Mouse (Mus musculus) left cerebral cortex, postnatal 25 days (tissue): ENCODE data around the gene Dnal1. TPM values are rescaled to one million over a fixed set of nuclear protein-coding genes. Genes with fewer than 3 reads are reported as not detected.
"Not testable (repeated sequence)": the region's sequence is repeated elsewhere in the genome, so short reads cannot be mapped to it uniquely, and the experiment has no call there.

Source experiments
- DNase-seq, 2 experiments: peaks; one replicate each; pipeline ENCODE4 v3.0.0; 2022; ENCODE audit warnings: low spot score in 2 of 2, mixed read lengths in 1 of 2
- intact Hi-C: fragments of 180-260 bp; cut with DNase I; formaldehyde crosslinking; loops from one replicate; pipeline ENCODE4 v1.15.1; 2025
- total RNA-seq, 2 experiments: library from RNA; stranded (reverse); gene quantifications; 2 replicates each; pipeline ENCODE4 v1.2.3; 2021

Gene Dnal1
- 100 to 1,000 TPM; 104 to 108 TPM for total RNA-seq

- intact Hi-C loops: no loop called here
- DNase-seq: peak; percentile 86 to 90
Measured at GRCm38 (mm10) chr12:84114153-84114994, at the start of gene Dnal1. Gene Dnal1, plus strand, starts transcription at chr12:84114366.

DNA sequence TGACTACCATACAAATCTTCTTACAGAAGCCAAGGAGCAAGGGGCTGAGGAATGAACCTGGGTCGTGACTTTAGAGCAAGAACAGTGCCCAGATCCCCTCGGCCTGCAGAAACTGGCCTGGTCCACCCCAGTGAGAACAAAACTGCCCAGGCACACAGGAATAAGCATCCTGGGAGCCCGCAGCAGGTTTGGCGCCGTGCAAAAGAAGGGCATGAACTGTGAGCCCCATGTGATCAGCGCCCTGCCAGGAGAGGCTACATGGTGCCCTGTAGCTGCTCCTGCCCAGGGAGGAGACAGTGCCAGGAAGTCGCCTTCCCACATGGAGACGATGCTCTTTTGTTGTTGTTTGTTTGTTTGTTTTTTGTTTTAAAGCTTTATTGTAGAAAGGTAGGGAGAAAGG is 49.5 kb upstream of the Dnal1 start:
- intact Hi-C loops: loop anchor here (5.0 kb wide), 1 partner anchor 352 kb away; no protein-coding TSS in a partner anchor

GRCm38 (mm10) chr12:84067752-84068151 is 46.4 kb upstream of the Dnal1 start:
- DNase-seq: no peak
- intact Hi-C loops: no loop called here

More for the DNA sequence above, 49.5 kb upstream of the Dnal1 start:
- no peak for DNase-seq

DNA sequence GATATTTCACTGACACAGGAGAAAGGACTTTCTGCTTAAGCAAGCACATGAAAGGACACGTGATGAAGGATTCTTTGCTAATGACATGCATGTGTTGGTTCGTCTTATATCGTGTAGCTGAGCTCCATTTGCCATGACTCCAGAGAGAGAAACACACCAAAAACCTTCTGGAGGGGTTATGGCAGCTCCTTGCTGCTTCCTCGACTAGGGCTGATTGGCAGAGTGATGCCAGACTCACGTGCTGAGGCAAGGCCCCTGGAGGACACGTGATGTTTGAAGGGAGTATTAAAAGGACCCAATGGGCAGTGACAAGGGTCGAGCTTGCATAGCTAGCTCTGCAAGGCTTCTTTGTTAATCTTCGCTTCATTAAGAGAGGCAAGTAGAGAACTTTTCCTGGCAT is 45.9 kb upstream of the Dnal1 start:
- intact Hi-C loops: no loop called here
- DNase-seq: no peak

GRCm38 (mm10) chr12:84068986-84069385 is 45.2 kb upstream of the Dnal1 start, which contains the start of gene Acot5:
Gene Acot5, plus strand, starts transcription at chr12:84069325.
- DNase-seq: no peak
- intact Hi-C loops: no loop called here

GRCm38 (mm10) chr12:84069582-84069981 is 44.6 kb upstream of the Dnal1 start:
- intact Hi-C loops: not testable (repeated sequence)
- peak; percentile 43 to 50 for DNase-seq

DNA sequence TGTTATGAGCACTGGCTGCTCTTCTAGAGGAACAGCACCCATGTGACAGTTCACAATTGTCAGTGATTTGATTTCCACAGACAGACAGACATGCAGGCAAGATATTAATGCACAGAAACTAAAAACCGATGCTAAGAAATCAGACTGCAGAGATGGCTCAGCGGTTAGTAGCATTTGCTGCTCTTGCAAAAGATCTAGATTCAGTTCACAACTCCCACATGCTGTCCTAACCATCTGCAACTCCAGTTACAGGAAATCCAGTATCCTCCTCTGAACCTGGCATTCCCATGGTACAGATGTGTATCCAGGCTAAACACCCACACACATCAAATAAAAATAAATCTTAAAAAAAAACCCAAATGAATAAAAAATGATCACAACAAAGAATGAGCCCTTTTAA is 42.5 kb upstream of the Dnal1 start:
- intact Hi-C loops: no loop called here
- DNase-seq: peak; percentile 45 to 86

DNA sequence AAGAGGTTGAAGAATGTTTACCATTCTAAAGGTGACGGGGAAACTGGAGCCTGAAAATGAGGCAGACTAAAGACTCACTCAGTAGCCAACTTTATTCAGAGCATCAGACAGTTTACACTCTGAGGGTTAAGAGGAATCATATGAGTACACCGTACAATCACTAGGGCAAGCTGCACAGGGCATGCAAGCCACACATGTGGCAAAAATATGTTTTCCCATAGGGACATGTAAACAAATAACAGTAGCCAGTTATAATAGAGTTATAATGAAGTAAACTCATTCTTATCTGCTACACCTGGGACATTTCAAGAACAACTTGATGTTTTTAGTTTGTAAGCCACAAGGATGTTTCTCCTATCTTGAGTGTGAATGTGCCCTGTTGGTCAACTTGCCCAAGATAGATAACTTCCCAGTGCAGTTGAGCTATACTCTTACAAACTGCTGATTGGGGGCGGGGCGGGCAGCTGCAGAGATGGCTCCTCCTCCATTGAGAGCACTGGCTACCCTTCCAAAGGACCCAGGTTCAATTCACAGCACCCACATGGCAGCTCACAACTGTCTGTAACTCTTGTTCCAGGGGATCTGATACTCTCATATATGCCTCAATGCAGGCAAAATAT is 36.7 kb upstream of the Dnal1 start:
- intact Hi-C loops: no loop called here
- DNase-seq: no peak

- intact Hi-C loops: no loop called here
- no peak for DNase-seq
Measured at GRCm38 (mm10) chr12:84083842-84084241, 30.3 kb upstream of the Dnal1 start.

GRCm38 (mm10) chr12:84084581-84084980 is 29.6 kb upstream of the Dnal1 start:
- no peak for DNase-seq
- intact Hi-C loops: no loop called here

DNA sequence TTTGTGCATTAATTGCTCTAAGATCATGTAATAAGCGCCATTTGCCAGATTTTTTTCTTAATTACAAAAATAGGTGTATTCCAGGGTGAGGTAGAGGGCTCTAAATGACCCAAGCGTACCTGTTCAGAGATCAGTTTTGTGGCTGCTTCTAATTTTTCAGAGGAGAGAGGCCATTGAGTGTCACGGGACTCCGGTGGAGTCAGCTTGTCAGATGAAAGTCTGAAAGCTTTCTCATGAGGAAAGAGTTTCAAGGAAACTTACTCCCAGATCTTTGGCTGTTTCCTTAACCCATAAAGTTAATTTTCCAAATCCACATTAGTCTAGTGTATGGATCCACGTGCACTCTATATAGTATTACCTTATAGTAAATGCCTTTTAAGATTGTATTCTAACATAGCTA is 19.5 kb upstream of the Dnal1 start:
- intact Hi-C loops, DNase-seq: not testable (repeated sequence)

GRCm38 (mm10) chr12:84099605-84100004 is 14.6 kb upstream of the Dnal1 start:
- no peak for DNase-seq
- intact Hi-C loops: no loop called here

- DNase-seq: no peak
- intact Hi-C loops: no loop called here
Measured at GRCm38 (mm10) chr12:84100071-84100470, 14.1 kb upstream of the Dnal1 start.

GRCm38 (mm10) chr12:84100604-84101492 is 13.3 kb upstream of the Dnal1 start, which contains the start of gene Acot6:
Gene Acot6, plus strand, starts transcription at chr12:84100654.
- intact Hi-C loops: not testable (repeated sequence)
- peak; percentile 48 to 57 for DNase-seq

DNA sequence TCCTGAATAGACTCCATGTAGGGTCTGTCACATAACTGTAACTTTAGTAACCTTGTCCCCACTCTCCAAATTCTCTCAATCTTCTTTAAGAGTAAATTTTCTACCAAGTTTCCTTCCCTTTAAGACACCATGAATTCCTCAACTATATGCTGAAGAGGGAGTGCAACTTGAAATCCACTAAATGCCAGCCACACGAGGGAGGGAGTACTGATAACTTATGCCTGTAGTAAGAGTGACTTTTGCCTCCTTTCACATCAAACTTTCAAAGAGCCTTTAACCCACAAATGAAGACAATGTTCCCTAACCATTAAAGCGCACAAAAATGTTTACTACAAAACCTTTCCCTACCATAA is 12.7 kb upstream of the Dnal1 start:
- intact Hi-C loops: no loop called here
- no peak for DNase-seq

DNA sequence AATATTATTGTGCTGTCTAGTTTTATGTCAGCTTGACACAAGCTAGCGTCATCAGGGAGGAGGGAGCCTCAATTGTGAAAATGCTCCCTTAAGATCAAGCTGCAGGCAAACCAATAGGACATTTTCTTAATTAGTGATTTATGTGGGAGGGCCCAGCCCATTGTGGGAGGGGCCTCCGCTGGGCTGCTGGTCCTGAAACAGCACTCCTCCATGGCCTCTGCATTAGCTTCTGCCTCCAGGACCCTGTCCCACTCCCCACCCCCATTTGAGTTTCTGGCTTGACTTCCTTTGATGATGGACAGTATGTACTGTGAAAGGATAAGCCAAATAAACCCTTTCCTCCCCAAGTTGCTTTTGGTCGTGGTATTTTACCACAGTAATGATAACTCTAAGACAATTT is 7.2 kb upstream of the Dnal1 start:
- intact Hi-C loops: no loop called here
- no peak for DNase-seq

DNA sequence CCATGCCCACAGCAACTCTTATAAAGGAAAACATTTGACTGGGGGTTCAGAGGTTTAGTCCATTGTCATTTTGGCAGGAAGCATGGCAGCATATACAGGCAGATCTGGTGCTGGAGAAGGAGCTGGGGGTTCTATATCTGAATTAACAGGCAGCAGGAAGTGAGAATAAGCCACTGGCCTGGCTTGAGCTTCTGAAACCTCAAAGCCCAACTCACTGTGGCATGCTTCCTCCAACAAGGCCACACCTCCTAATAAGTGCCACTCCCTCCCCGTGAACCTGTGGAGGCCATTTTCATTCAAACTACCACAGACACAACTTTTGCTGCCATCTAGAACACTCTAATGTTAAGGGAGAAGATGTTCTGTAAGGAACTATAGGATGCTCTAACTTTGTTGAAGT is 6.5 kb upstream of the Dnal1 start:
- intact Hi-C loops: no loop called here
- DNase-seq: no peak

- no peak for DNase-seq
- intact Hi-C loops: no loop called here
Measured at GRCm38 (mm10) chr12:84109924-84110323, 4.2 kb upstream of the Dnal1 start.

GRCm38 (mm10) chr12:84110814-84111213 is 3.4 kb upstream of the Dnal1 start:
- no peak for DNase-seq
- intact Hi-C loops: no loop called here

- no peak for DNase-seq
- intact Hi-C loops: no loop called here
Measured at GRCm38 (mm10) chr12:84113676-84114075, 490 bp upstream of the Dnal1 start.
